Mouse (Mus musculus) urinary bladder, postnatal 36 days (tissue): ENCODE data around the gene Gm20388.
A peak's percentile ranks its signal among the peaks of the same experiment; 100 is the strongest.

Source experiments
- DNase-seq, 2 experiments: peaks; one replicate each; pipeline ENCODE4 v3.0.0; 2022; ENCODE audit warnings: low spot score in 2 of 2, mixed read lengths in 1 of 2

Gene Gm20388

DNA sequence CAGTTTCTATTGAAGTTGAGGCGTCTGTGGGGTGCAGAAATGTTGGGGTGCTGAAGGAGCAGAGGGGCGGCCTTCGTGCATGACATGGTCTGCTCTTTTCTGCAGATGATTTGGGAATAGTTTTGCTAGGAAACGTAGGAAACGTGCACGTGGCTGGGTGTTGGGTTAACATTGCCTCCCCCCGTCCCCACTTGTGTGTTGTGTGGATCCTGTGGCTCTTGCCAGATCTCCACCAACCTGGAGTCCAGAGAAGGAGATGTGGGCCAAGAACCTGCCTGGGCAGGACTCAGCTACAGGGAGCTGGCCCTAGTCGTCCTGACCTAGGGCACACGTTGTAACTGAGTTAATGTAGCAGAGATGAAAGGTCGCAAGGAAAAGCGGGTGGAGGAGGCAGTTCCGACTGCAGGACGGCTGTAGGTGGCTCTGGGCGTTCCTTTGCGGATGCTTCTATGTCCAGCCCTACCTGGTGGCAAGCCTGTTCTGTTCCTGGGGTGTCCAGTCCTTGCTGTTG is 579.2 kb downstream of the Gm20388 start:
- DNase-seq: no peak

DNA sequence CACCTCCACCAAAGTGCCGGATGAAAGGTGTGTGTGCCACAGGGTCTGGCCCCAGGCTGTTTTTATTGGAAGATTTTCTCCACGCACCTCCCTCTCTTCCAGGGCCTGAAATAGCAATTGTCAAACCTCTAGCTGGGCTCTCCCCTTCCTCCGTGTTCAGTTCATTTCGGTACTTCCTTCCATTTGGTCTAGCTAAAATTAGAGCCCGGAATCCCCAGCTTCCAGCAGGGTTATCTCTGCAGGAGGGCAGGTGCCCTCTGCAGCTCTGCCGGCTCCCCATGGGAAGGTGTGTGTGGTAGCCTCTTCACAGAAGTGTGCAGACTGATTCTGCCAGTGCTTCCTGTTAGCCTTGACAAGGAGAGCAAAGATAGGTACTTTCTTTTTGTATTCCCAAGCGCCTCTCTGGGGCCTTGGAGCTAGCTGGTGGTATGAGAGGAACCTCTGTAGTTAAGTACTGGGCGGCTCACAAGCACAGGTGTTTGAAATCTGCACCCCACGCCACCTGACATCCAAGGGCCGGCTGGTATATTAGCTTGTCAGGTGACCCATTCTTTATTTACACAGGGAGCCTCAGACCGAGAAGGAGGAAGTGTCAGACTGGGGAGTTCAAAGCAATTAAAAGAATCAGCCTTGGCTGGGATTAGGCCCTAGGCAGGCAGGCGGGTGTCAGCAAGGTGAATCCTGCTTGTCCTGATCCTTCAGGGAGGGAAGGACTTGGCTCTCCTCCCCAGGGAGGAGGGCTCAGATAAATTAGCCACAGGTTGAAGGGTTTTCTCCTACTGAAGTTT is 579.9 kb downstream of the Gm20388 start:
- DNase-seq: peak in 1 of 2 experiments; percentile 33

DNA sequence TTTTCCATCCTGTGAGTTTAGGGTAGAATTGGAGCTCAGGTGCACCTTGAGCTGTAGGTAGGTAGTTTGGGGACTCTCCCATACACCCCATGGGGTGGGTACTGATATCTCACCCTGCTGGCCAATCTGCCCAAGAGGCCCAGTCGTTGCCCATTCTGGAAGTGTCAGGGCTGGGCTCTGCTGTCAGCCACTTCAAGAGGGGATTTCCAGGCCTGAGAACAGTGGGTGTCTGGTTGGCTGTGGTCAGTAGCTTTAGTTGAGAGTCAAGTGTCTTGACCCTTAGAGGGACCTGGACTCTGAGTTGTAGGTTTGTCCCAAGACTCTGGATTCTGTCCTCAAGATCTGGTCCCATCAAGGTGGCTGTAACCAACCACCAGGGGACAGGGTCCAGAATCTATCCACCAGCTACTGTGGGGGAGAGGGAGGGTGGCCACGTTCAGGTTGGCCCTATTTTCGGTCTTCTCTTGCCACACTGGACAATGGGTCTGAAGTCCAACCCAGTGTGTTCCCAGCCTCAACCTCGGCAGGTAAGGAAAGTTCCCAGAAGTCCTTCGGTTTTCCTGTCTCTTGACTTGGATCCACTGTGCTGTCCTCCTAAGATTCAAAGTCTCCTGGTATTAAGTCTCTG is 580.6 kb downstream of the Gm20388 start:
- DNase-seq: no peak

DNA sequence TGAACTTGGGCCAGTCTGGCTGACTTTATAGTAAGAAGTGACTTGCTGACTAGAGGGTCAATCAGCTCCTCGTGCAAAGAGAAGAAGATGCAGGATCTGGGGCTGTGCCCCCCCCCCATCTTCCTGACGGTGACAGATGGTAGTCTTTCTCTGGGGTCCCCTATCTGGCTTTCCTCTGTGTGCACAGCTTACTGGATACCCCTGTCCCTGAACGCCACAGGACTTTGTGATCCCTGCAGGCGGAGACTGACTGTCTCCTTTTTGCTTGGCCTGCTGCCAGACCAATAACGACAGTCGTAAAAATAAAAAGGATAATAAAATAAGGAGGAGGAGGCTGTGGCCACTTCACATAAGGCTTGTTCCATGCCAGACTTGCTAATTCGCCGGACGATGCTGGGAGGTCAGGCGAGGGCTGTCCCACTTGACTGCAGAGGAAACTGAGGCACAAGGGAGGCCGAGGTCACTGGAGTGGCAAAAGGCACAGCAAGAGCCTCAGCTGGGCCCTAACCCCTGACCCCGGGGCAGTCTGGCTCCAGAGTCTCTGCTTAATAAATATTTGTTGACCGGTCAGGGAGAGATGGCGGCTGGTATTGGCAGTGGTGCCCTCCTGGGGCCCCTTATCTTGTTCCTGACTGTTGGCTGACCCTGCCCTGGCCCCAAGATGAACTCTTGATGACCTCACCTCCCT is 581.7 kb downstream of the Gm20388 start:
- DNase-seq: no peak

DNA sequence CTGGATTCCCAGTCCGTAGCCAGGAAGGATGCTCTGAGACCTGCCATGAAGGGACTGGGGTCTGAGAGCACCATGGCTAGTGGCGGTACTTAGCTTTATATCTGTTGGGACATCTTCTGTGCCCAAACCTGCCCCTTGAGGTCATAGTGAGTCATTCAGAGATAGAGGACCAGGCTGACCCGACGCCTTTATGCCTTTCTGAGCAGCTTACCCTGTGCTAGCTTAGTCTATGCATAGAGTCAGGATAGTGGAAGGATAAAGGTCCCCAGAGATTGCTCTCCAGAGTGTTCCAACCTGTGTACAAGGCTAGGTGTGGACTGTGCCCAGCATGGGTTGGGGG is 582.2 kb downstream of the Gm20388 start:
- DNase-seq: no peak

DNA sequence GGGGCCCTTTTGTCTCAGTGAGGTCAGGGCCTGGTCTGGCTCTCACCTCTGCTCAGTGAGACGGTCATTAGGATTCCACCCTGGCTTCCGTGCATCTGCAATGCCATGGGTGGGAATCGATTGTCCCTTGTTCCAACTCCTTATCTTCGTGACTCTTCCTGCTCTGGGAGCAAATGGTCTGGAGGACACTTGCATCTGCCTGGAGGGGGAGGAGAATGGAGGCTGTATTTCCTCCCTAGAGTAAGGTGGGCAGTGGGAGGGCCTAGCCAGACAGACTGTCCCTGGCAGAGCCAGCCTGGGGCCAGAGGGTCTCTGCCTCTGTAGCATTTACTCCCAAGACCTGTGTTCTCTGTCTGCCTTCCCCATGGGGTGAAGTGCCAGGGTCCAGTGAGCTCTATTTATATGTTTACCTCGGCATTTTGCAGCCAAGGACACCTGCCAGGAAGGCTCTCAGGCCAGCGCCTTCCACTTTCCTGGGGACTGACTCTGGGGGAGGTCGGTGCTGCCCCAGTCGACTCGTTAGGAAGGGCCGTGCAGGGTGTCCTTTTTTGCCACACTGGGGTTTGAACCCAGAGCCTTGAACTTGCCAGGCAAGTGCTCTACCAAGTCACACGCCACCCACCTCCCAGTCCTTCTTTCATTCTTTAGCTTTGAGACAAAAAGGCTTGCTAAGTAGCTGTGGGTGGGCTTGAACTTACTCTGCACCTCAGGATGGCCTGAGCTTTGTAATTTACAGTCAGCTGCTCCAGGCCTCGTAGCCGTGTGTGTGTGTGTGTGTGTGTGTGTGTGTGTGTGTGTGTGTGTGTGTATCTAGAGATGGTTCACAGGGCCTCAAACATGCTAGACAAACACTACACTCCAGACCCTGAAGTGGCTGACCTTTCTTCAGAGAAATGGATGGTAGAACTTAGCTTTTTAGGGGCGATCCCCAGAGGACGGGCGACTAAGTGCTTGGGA is 583.1 kb downstream of the Gm20388 start:
- no peak for DNase-seq

DNA sequence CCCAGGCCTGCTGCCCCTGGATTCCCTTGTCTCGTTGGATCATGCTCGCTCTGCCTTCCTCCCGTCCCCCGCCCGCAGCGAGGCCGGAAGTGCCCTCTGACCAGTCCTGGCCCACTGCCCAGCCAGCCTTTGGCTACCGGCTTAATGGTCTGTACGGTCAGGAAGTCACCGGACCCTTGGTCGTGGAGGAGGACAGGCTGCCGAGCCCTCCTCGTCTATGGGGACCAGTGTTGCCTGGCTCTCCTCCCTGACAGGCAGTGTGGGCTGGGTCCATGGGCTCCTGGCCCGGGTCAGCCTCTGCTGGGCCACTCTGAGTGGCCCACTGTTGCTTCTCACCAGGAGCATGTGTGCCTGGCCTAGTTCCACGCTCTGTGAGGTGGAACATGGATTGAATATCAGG is 584.3 kb downstream of the Gm20388 start:
- DNase-seq: peak in 1 of 2 experiments; percentile 89

DNA sequence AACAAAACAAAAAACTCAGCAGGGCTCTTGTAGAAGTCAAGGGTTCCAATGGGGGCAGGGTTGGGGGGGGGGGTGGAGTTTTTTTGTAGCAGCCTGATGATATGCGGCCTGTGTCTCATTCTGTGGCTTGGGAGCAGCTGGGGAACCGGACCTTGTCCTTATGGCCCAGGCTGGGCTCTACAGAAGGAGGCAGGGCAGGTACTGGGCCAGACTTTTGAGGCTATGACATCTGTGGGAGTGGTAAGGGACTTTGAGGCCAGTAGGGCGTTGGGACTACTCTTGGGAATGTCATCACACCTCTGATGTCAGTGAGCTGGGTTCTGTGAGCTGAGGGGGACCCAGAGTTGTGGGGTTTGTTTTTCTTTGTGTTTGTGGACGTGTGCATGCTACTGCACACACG is 584.8 kb downstream of the Gm20388 start:
- DNase-seq: no peak

DNA sequence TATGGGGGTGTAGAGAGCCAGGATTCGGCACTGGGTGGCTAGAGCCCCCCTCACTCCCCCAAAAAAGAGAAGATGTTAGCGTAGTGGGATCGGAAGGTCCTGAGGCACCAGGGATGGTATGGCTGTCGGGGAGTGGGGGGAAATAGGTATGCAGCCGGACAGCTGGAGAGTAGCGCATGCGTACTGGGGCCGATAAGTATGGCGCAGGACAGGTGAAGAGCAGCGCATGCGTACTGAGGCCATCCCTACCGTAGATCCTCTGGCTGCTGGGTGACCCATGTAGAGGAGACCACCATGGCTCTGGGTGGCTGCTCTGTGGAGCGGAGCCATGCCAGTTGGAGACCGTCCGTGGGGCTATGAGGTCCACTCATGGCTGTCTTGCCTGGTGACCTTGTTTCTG is 585.8 kb downstream of the Gm20388 start:
- no peak for DNase-seq

DNA sequence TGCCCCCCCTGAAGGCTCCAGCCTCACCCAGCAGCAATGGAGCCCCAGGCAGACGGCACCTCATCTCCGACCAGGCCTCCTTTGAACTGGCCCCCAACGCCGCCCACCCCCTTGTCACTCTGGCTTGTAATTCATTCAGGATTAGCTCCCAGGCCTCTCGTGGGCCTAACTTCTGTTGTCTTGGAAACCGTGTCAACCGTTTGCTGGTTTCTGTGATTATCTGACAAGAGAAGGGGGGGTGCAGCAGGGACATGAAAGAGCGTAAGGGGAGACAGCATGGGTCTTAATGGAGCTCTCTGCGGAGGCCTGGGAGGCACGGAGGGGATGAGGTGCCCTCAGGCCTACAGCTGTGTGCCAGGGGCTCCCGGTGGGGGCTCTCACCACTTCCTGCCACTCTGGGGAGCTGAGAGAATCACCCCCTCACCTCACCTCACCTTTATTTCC is 586.9 kb downstream of the Gm20388 start:
- DNase-seq: no peak

DNA sequence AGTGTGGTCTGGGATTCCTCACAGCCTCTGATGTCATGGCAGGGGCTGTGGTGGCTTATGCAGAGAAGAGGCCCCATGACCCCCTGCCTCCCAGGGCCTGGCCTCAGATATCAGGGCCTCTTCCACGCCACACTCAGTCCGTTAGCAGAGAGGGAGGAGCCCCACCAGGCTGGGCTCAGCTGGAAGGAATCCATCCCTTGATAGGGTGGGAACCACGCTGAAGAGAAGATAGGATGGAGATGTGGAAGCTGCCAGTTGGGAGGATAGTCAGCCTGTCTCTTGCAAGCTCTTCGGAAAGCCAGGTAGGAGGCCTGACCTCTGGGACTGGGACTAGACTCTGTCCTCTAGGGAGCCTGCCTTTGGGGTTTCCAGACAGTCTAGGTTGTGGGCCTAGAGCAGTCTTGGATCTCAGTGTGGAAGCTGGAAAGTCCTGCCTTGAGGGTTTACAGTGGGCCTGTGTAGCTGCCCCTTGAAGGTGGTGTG is 587.7 kb downstream of the Gm20388 start:
- DNase-seq: no peak

DNA sequence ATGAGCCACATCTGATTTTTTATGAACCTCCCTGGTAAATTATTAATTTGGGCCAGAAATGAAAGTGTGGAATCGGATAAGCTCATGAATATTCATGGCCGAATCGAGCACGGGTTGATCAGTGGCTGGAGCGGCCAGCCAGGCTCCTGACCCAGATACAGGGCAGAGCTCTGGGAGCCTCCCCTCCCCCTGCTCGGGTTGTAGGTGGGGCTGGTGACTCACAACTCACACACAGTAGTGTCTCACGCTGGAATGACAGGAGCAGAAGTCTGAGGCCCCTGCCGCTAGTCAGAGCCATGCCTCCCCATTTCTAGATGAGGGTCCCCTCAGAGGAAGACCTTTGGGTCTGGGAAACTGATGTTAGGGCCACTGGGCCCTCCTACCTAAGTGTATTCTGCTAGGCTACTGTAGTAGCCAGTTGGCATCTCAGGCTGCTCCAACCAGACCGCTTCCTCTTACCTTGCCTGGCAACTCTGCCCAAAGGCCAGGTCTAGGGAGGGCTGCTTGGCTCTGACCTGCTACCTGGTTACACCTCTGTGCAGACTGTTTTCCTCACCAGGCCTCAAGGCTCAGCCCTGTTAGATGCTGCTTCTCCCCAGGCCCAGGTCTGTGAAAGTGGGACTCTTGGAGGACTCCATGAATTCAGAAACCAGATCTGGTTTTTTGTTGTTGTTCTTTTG is 588.4 kb downstream of the Gm20388 start:
- DNase-seq: peak; percentile 89 to 90

DNA sequence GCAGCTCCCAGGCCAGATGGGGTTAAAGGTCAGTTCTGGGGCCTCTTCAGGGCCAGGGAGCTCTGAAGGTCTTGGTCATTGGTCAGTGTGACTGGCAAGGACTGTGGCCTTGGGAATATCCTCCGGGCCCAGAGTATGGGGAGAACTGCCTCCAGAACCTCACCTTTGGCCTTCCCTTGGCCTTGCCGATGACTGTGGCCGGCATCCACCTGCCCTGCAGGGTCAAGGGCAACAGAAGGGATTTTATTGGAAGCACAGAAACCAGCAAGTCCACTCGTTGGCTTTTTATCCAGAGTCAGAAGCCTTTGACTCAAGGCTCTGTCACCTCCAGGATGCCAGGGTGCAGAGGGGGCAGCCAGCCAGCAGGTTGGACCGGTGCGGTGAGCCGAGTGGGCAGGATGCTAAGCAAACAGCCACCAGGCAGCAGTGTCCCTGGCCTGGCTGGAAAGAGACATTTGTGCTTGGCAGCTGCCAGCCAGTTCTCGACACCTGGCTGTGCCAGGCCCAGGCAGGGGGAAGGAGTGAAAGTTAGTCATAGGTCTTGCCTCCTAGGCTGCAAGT is 590.1 kb downstream of the Gm20388 start:
- DNase-seq: peak; percentile 78 to 85

DNA sequence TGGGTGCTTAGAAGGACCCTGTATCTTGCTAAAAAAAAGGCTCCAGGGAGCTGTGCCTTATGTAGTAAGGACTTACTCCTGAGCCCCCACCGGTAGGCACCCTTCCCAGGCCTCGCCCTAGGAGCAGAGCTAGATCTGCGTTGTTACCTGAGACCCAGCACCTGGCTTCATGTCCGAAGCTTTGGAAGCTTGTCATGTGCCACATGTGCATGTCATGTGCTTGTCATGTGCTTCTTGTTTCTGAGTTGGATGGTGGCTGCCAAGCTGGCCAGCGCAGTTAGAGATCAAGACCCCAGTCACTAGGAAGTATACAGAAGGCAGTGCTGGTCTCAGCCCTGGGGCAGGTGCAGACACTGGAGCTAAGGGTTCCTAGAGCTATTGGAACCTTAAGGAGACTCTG is 590.8 kb downstream of the Gm20388 start:
- DNase-seq: no peak

DNA sequence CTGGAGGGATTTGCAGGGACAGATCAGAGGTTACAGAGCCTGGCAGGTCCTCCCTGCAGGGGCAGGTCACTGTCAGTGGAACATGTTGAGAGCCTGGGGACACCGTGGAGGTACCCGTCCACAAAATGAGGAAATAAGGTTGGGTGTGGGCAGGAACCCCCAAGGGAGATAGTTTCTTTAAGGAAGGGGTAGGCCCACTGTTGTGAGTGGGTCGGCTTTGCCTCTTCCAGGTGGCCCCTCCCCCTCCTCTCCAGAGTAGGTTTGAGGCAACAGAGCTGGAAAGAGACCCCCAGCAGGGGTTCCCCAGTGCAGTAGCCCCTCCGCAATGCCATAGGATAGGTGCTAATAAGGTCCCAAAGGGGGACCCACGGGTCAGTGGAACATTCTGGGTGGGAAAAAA is 591.8 kb downstream of the Gm20388 start:
- DNase-seq: no peak

DNA sequence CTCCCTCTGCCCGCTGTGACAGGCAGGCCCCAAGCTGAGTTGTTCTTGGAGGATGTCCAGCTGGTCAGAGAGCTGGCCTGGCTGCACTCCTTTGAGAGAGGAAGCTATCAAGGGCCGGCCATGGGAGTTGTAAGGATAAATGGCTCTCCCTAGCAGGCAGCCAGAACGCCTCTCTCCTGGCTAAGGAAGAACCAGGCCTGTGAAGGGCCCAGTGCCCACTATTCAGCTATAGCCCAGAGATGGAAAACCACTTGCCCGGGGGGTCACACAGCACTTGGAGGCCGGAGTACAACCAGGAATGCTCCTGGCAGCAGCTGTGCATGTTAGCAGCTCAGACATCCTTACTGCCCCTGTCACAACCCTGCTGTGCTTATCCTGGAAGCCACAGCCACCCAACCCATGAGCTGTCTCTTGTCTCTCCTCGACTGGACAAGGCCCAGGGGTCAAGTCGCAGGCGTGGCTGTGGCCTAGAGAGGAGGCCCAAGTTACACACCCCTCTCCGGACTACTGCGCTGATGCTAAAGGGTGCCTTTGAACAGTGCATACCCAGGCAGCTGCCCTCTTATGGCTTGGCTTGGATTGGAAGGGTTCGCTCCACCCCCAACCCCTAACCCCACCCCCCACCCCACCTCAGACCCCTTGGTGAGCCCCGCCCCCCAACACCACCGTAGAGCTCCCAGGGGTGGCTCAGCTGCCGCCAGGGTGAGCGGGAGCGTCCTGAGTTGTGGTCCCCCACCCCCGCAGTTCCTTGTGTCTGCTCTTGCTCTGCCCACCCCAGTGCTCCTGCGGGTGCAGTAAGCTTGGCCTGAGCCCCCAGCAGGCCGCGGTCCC is 593.8 kb downstream of the Gm20388 start:
- DNase-seq: peak in 1 of 2 experiments; percentile 65

DNA sequence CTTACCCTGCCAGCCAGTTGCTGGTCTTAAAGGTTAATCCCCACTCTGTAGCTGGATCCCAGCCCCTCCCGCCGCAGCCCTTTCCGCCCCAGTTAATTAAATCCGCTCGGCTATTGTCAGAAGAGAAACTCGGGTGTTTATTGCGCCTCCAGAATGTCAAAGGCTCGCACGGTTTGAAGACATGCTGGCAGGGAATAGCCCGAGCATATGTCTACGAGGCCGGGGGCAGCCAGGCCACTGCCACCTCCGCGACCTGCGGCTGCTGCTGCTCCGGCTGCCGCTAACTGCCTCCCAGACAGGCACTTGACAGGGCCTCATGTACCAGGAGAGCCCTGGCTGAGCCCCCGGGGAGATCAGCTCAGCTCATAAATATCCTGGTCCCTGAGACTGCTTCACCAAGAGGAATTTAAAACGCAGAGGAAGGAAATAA is 594.5 kb downstream of the Gm20388 start:
- DNase-seq: no peak

DNA sequence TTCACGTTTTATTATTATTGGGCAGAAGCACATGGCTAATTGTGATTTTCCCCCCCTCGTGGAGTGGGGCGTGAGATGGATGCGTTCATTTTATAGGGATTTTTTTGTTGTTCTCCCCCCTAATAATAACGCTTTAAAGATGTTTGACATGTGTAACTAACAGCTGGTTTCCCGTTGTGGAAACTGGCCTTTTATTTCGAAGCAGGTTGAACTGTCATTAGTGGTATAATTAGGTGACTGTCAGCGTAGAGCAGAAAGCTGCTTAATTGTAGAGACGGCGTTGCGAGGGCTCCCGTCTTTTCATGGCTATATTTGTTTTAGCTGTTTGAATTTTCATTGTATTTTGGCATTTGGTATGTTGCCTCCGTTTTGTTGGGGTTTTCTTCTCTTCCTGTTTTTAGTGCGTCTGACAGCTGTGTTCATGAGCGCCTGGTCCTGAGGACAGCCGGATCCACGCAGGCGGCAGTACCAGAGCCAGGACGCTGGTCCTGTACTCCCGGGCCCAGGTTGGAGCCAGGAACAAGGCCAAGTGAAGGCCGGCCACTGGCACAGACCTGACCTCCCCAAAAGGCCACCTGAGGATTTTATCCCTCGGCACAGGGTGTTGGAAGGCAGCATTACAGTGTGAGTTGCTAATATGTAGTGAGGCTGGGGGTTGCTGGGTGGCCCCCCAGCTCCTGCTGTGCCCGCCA is 595.1 kb downstream of the Gm20388 start:
- DNase-seq: no peak

DNA sequence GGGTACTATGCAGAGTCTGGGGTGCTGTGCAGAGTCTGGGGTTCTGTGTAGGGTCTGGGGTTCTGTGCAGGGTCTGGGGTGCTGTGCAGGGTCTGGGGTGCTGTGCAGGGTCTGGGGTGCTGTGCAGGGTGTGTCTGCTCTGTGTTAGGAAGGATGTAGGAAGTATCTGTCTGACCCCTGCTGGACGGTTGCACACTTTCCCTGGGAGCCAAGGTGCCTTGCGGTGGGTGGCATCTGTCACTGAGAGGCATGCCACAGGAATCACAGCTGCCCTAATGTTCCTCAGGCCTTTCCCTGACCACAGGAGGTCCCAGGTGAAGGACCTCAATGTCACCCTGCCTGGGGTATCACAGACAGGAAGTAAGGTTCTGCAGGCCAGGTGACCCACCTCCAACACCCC is 595.9 kb downstream of the Gm20388 start:
- no peak for DNase-seq
